Mouse (Mus musculus) mouse embryonic stem cell (cell line): ENCODE measurements around the gene Zfp212.

ENCODE experiments used
- in situ Hi-C, 2 experiments: fragments of 300-500 bp; cut with MboI; formaldehyde crosslinking; loops; 1 replicate in 1 of 2; 3 replicates in 1 of 2; pipeline ENCODE4 v1.14.3; 2019 to 2020; ENCODE audit warnings: low sequenced_read_pairs in 2 of 2, low pct_unique_long_range_greater_than_20kb in 1 of 2, mixed read lengths in 1 of 2; ENCODE audit not compliant: unreplicated experiment in 1 of 2

The Zfp212 gene

GRCm38 (mm10) chr6:47920447-47921340, at the start of gene Zfp212:
Gene Zfp212 (plus strand): TSS chr6:47920476.
- in situ Hi-C loops: no loop called here

GRCm38 (mm10) chr6:47872266-47872665, 48.0 kb upstream of the Zfp212 start:
- in situ Hi-C loops: no loop called here

GRCm38 (mm10) chr6:47877058-47877457, 43.2 kb upstream of the Zfp212 start, which contains the start of gene Zfp282:
Gene Zfp282 (plus strand): TSS chr6:47877204.
- in situ Hi-C loops: no loop called here

GRCm38 (mm10) chr6:47877461-47878132, 42.7 kb upstream of the Zfp212 start:
- in situ Hi-C loops: no loop called here

DNA sequence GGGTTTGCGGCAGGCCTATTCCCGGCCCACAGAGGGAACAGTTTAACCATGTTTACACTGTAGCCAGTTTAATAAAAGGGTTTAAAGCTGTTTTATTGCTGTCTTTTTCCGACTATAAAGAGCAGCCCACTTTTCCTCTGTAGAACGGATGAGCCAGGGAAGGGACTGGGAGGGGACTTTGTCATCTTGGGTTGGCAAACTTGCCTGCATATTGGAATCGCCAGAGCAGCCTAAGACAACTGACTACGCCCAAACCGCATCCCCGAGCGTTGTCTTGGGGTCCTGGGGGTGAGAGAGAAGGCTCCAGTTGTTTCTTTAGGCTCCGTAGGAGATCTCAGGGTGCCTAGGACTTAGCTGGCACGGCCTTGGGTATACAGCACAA, 42.2 kb upstream of the Zfp212 start:
- in situ Hi-C loops: no loop called here

- in situ Hi-C loops: no loop called here
Measured at GRCm38 (mm10) chr6:47878593-47878992, 41.7 kb upstream of the Zfp212 start.

DNA sequence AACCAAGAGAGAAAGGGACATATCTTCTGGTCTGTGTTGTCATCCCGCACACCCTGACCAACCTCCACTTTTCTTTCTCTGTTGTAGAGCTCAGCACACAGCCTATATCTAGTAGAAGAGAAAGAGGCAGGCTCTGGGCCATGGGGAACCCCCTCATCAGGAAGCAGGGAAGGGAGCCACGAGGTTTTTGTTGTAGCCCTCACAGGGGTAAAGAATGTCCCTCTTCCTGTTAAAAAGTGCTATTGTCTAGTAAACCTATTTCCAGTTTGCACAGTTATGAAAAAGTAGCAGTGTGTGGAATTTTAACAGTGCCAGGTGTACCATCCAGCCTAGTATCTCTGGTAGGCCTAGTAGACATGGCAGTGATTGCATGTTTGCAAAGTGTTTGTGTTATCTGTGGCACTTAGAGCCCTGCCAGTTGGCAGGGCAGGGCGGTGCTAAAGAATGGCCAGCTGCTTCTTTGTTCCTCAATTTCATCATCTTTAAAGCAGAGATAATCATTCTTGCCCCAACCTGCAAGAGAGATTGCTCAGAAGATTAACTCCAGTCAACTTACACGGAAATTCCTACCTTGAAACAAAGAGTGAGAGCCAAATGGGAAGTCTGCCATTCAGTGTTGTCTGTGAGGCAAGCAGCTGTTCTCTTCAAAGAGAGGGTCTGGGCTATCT, 41.1 kb upstream of the Zfp212 start:
- in situ Hi-C loops: no loop called here

- in situ Hi-C loops: no loop called here
Measured at GRCm38 (mm10) chr6:47880166-47880565, 40.1 kb upstream of the Zfp212 start.

DNA sequence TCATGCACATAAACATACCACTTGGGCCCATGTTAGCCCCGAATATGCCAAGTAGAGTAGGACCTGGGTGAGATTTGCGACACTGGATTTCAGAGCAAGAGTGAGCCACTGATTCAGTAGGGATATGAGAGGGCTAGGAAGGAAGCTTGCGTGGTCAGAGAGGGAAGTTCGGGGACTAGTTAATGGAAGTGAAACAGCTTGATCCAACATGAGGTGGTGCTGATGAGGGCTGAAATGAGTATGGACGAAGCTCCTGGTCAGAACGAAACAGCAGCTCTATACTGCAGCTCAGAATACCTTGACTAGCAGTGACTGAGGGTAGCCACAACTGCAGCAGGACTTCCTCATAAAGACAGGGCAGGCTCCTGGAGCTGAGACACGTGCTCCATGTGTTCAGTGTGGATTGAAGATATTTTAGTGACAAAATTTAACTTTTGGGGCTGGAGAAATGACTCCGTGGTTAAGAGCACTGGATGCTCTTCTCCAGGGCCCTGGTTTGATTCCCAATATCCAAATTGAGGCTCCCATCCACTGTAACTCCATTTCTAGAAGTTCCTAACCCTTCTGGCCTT, 31.4 kb upstream of the Zfp212 start:
- in situ Hi-C loops: no loop called here

GRCm38 (mm10) chr6:47899416-47899815, 20.9 kb upstream of the Zfp212 start:
- in situ Hi-C loops: no loop called here

GRCm38 (mm10) chr6:47903587-47903986, 16.7 kb upstream of the Zfp212 start:
- in situ Hi-C loops: no loop called here

DNA sequence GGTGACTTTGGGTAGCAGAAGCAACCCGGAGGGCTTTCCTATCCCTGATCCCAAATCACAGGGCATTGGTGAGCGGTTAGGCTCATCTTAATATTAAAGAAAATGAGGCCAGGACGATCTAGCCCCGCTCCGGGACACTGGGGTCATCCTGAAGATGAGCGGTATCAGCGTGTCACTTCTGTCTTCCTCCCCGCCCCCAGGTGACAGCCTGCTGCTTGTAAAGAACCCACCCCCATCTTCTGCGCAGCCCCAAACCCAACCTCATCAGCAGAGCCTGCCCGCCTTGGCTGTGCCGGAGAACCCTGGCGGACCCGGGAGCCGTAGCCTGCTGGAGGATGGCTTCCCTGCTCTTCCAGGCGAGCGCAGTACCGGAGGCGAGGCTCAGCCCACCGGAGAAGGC, 15.9 kb upstream of the Zfp212 start:
- in situ Hi-C loops: no loop called here

DNA sequence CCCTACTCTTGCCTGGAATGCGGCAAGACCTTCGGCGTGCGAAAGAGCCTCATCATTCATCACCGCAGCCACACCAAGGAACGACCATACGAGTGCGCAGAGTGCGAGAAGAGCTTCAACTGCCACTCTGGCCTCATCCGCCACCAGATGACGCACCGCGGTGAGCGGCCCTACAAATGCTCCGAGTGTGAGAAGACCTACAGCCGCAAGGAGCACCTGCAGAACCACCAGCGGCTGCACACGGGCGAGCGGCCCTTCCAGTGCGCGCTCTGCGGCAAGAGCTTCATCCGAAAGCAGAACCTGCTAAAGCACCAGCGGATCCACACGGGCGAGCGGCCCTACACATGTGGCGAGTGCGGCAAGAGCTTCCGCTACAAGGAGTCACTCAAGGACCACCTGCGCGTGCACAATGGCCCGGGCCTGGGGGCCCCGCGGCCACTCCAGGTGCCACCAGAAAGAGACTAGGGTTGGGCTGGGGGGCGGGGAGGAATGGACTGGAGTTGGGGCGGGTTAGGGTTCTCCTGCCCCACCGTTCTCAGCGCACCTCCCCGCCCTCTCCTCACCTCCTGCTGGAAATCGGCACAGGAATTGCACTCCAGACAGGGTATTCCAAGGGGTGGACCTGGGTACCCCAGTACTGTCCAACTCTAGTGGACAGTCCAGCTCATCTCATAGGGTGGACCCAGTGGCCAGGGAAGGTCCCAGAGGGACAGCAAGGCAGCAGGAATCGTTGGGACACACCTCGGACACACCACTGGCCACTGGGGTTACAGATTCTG, 15.2 kb upstream of the Zfp212 start:
- in situ Hi-C loops: no loop called here

- in situ Hi-C loops: no loop called here
Measured at GRCm38 (mm10) chr6:47906326-47906725, 13.9 kb upstream of the Zfp212 start.

DNA sequence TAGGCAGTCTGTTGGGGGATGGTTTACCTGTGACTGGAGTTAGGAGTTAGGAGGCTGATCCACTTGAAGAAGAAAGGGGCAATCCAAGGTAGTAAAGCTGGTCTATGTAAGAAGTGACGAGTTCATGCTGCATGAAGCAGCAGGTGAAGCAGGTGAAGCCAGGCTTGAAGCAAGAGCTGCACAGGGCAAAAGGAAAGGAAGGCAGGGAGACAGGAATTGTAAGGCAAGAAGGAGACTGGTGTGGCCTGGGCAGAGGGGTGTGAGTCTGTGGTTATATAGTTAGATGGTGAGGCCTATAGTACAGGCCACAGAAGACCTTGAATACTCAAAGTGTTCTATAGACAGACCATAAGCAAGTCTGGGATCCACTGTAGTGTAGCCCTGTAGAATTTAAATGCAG, 11.3 kb upstream of the Zfp212 start:
- in situ Hi-C loops: no loop called here

GRCm38 (mm10) chr6:47911650-47912049, 8.6 kb upstream of the Zfp212 start:
- in situ Hi-C loops: no loop called here

- in situ Hi-C loops: no loop called here
Measured at GRCm38 (mm10) chr6:47912991-47913390, 7.3 kb upstream of the Zfp212 start.

- in situ Hi-C loops: no loop called here
Measured at GRCm38 (mm10) chr6:47917051-47917450, 3.2 kb upstream of the Zfp212 start.
